In genomic region chr11:74619201-74619955, GRCm38 (mm10) we compare ENCODE assay signal across 8 mouse cellular contexts. TPM values are rescaled to one million over a fixed set of nuclear protein-coding genes. Genes with fewer than 3 reads are reported as not detected.
A peak's percentile ranks its signal among the peaks of the same experiment; 100 is the strongest.
DNase-seq lines count a peak whose midpoint lies in the region; ATAC-seq and TF ChIP-seq lines count a peak whose summit lies in the region.

Gene Ccdc92b (plus strand): TSS chr11:74619605.

- H3K4me3 ChIP-seq in ES-Bruce4 (ENCODE audit: low read depth, low read length) = peak within 1 kb of the TSS; percentile 82
- H3K4me3 ChIP-seq in forebrain, embryonic 12.5 days (replicated peaks) = peak within 1 kb of the TSS; percentile 56
- H3K4me3 ChIP-seq in heart, embryonic 16.5 days (ENCODE audit: low read length) = peak within 1 kb of the TSS; percentile 19
- H3K4me3 ChIP-seq in liver, postnatal 0 days (ENCODE audit: low read depth, low read length) = peak within 1 kb of the TSS; percentile 67
- peak within 1 kb of the TSS; percentile 66 for H3K4me3 ChIP-seq in neural tube, embryonic 14.5 days (ENCODE audit: low read depth, low read length)

- ATAC-seq in forebrain, embryonic 12.5 days (ENCODE audit: low FRiP score) = peak; percentile 82
- peak; percentile 75; the same call in 1 of the 2 replicates for ATAC-seq in heart, embryonic 16.5 days (replicated peaks; ENCODE audit: extremely low read depth, insufficient read depth, low FRiP score)
- ATAC-seq in liver, postnatal 0 days = peak; percentile 63
- peak; percentile 86 for ATAC-seq in neural tube, embryonic 14.5 days (ENCODE audit: low read depth)

- TF ChIP-seq CTCF in ES-Bruce4 (IDR thresholded peaks at IDR 0.05; ENCODE audit: low read depth, low read length) = no peak
- TF ChIP-seq CTCF in liver, postnatal 0 days (IDR thresholded peaks at IDR 0.05; ENCODE audit: low read depth) = 0 out of 2 replicates have a peak, but pooled peaks have one; percentile 8

- DNase-seq in c-Kit-positive CD71-positive TER-119-positive erythroid progenitor cells, embryonic 14.5 days (ENCODE audit: low spot score) = peak; percentile 75
- peak; percentile 87 to 88 for DNase-seq in kidney, postnatal 25 days
- peak; percentile 92 for DNase-seq in liver, postnatal 0 days
- DNase-seq in testis, postnatal 14 days (ENCODE audit: low spot score) = peak; percentile 78

- H3K9me3 ChIP-seq in ES-Bruce4 (replicated peaks; ENCODE audit: control insufficient read depth, insufficient read depth, low read length, poor library complexity, severe bottlenecking) = no peaks in the 10 kb centered on the region
- no peaks in the 10 kb centered on the region for H3K9me3 ChIP-seq in forebrain, embryonic 12.5 days
- no peaks in the 10 kb centered on the region for H3K9me3 ChIP-seq in heart, embryonic 16.5 days (replicated peaks; ENCODE audit: control insufficient read depth, low read length)
- no peaks in the 10 kb centered on the region for H3K9me3 ChIP-seq in liver, postnatal 0 days (ENCODE audit: low read length)
- H3K9me3 ChIP-seq in neural tube, embryonic 14.5 days (ENCODE audit: control insufficient read depth, low read length) = no peaks in the 10 kb centered on the region

- H3K4me1 ChIP-seq in ES-Bruce4 (ENCODE audit: control insufficient read depth, insufficient read depth, low read length) = no peaks in the 10 kb centered on the region
- H3K4me1 ChIP-seq in forebrain, embryonic 12.5 days = peaks cover 14% of the 10 kb centered on the region
- H3K4me1 ChIP-seq in heart, embryonic 16.5 days (ENCODE audit: control insufficient read depth, insufficient read depth, low read length) = no peaks in the 10 kb centered on the region; the same call in 1 of the 2 replicates
- H3K4me1 ChIP-seq in liver, postnatal 0 days (ENCODE audit: insufficient read depth) = peaks cover 33% of the 10 kb centered on the region
- no peaks in the 10 kb centered on the region for H3K4me1 ChIP-seq in neural tube, embryonic 14.5 days (ENCODE audit: control insufficient read depth, insufficient read depth, low read length)

- H3K27me3 ChIP-seq in ES-Bruce4 (ENCODE audit: control insufficient read depth, insufficient read depth, low read length, poor library complexity, severe bottlenecking) = no peaks in the 10 kb centered on the region
- H3K27me3 ChIP-seq in forebrain, embryonic 12.5 days = peaks cover 60% of the 10 kb centered on the region
- peaks cover 33% of the 10 kb centered on the region for H3K27me3 ChIP-seq in heart, embryonic 16.5 days (ENCODE audit: control insufficient read depth, insufficient read depth, low read length)
- peaks cover 26% of the 10 kb centered on the region for H3K27me3 ChIP-seq in liver, postnatal 0 days (ENCODE audit: insufficient read depth, low read length)
- H3K27me3 ChIP-seq in neural tube, embryonic 14.5 days (ENCODE audit: control insufficient read depth, insufficient read depth, low read length) = peaks cover 5% of the 10 kb centered on the region

- 0 out of 2 replicates have a peak, but pooled peaks cover 2% of the 10 kb centered on the region for H3K36me3 ChIP-seq in ES-Bruce4 (ENCODE audit: control insufficient read depth, insufficient read depth, low read length, poor library complexity, severe bottlenecking)
- no peaks in the 10 kb centered on the region for H3K36me3 ChIP-seq in forebrain, embryonic 12.5 days (replicated peaks)
- H3K36me3 ChIP-seq in heart, embryonic 16.5 days (ENCODE audit: control insufficient read depth, insufficient read depth) = no peaks in the 10 kb centered on the region
- H3K36me3 ChIP-seq in liver, postnatal 0 days (replicated peaks; ENCODE audit: insufficient read depth, low read length) = peaks cover 3% of the 10 kb centered on the region; the same call in 1 of the 2 replicates
- H3K36me3 ChIP-seq in neural tube, embryonic 14.5 days (ENCODE audit: control insufficient read depth, insufficient read depth, low read length) = no peaks in the 10 kb centered on the region

- H3K27ac ChIP-seq in ES-Bruce4 (ENCODE audit: insufficient read depth, low read length) = no peak within 1 kb of the TSS
- H3K27ac ChIP-seq in forebrain, embryonic 12.5 days = no peak within 1 kb of the TSS
- H3K27ac ChIP-seq in heart, embryonic 16.5 days (ENCODE audit: low read length) = no peak within 1 kb of the TSS
- H3K27ac ChIP-seq in liver, postnatal 0 days (ENCODE audit: low read depth) = peak within 1 kb of the TSS; percentile 81; the same call in 1 of the 2 replicates
- no peak within 1 kb of the TSS for H3K27ac ChIP-seq in neural tube, embryonic 14.5 days (ENCODE audit: low read depth, low read length)

- WGBS in forebrain, embryonic 12.5 days = under 1% methylated on average over 55 of the region's 63 CpGs
- WGBS in heart, embryonic 16.5 days = 2% methylated on average over 55 of the region's 63 CpGs
- under 1% methylated on average over 49 of the region's 63 CpGs for WGBS in liver, postnatal 0 days (ENCODE audit: insufficient replicate concordance)
- WGBS in neural tube, embryonic 14.5 days = under 1% methylated on average over 44 of the region's 63 CpGs

- 0 out of 2 replicates have a peak, but pooled peaks have one; percentile 44 for TF ChIP-seq EP300 in ES-Bruce4 (IDR thresholded peaks at IDR 0.05; ENCODE audit: insufficient read depth, low read depth, low read length)
- TF ChIP-seq EP300 in liver, postnatal 0 days (IDR thresholded peaks at IDR 0.05; ENCODE audit: low read depth) = no peak

- TF ChIP-seq POLR2A in ES-Bruce4 (IDR thresholded peaks at IDR 0.05; ENCODE audit: insufficient read depth, low read length) = no peak

- H3K9ac ChIP-seq in ES-Bruce4 (ENCODE audit: low read depth, poor library complexity, severe bottlenecking) = peak within 1 kb of the TSS; percentile 97
- peak within 1 kb of the TSS; percentile 59 for H3K9ac ChIP-seq in forebrain, embryonic 12.5 days
- H3K9ac ChIP-seq in heart, embryonic 16.5 days (ENCODE audit: low read length) = no peak within 1 kb of the TSS
- peak within 1 kb of the TSS; percentile 66 for H3K9ac ChIP-seq in liver, postnatal 0 days (replicated peaks)
- peak within 1 kb of the TSS; percentile 81 for H3K9ac ChIP-seq in neural tube, embryonic 14.5 days (replicated peaks; ENCODE audit: low read depth, low read length)

- peak within 1 kb of the TSS; percentile 77 for H3K4me2 ChIP-seq in forebrain, embryonic 12.5 days
- H3K4me2 ChIP-seq in heart, embryonic 16.5 days (ENCODE audit: low read depth, low read length) = peak within 1 kb of the TSS; percentile 56
- H3K4me2 ChIP-seq in liver, postnatal 0 days (ENCODE audit: low read depth, low read length) = peak within 1 kb of the TSS; percentile 71
- H3K4me2 ChIP-seq in neural tube, embryonic 14.5 days (ENCODE audit: low read depth, low read length) = peak within 1 kb of the TSS; percentile 67

RNA-seq across cellular contexts. Expression of gene Ccdc92b, which starts in this region (rescaled TPM):
- polyA plus RNA-seq in ES-Bruce4 (2011; ENCODE audit: insufficient read depth, insufficient read length, low read depth, missing spikeins) = 4.8 and 5.3 TPM in 2 replicates
- 1.6 and 1.9 TPM in 2 replicates for polyA plus RNA-seq in forebrain, embryonic 12.5 days (2016; fragmentation: Nextera tagmentation; extraction: Ambion mirVana)
- 0.26 and 0.34 TPM in 2 replicates for polyA plus RNA-seq in heart, embryonic 16.5 days (2015; fragmentation: Nextera tagmentation; extraction: Ambion mirVana)
- polyA plus RNA-seq in liver, postnatal 0 days (2015; fragmentation: Nextera tagmentation; extraction: Ambion mirVana) = 2.2 and 2.6 TPM in 2 replicates
- 3.2 and 4.1 TPM in 2 replicates for polyA plus RNA-seq in neural tube, embryonic 14.5 days (2014; fragmentation: Nextera tagmentation; extraction: Ambion mirVana)

Comparison
In these comparisons a context has a peak if more than half of its experiments do, and no peak if none do; other contexts are left out.
1. Peak in ATAC-seq, H3K4me3 ChIP-seq and H3K4me2 ChIP-seq in heart, embryonic 16.5 days; RNA of the gene not detected or under 1 TPM.
2. H3K4me3 ChIP-seq: peak in every context shown above with its lines; median percentile 82 in ES-Bruce4; 67 in liver, postnatal 0 days; 66 in neural tube, embryonic 14.5 days; 56 in forebrain, embryonic 12.5 days; 19 in heart, embryonic 16.5 days.